Mouse (Mus musculus) hindbrain, embryonic 11.5 days (tissue): Measurements from ENCODE around the gene Agrp. TPM values are rescaled to one million over a fixed set of nuclear protein-coding genes. Genes with fewer than 3 reads are reported as not detected.
"Not testable (repeated sequence)": the region's sequence is repeated elsewhere in the genome, so short reads cannot be mapped to it uniquely, and the experiment has no call there.

Experiments used
- ATAC-seq: fragments of 200-750 bp; cut with Nextera tagmentation; 2 replicates; pipeline ENCODE4 v1.8.0; 2017; ENCODE audit warnings: mild to moderate bottlenecking, moderate TSS enrichment, moderate library complexity; ENCODE audit not compliant: low FRiP score
- DNase-seq: peaks from one replicate; pipeline ENCODE4 v3.0.0-alpha.2; 2015; ENCODE audit warnings: low spot score
- H3K27ac ChIP-seq: fragments of 300-500 bp; sonication (generic); 2 replicates; pipeline ENCODE4 v1.5.1; 2014; ENCODE audit warnings: mild to moderate bottlenecking, low read depth, low read length
- H3K27me3 ChIP-seq: fragments of 300-500 bp; sonication (generic); 2 replicates; pipeline ENCODE4 v1.6.1; 2014; ENCODE audit warnings: mild to moderate bottlenecking, low read length, moderate library complexity, mixed read lengths; ENCODE audit not compliant: control insufficient read depth, insufficient read depth
- H3K36me3 ChIP-seq: fragments of 300-500 bp; sonication (generic); 2 replicates; pipeline ENCODE4 v1.6.1; 2014; ENCODE audit warnings: mild to moderate bottlenecking, low read length, moderate library complexity, mixed read lengths; ENCODE audit not compliant: control insufficient read depth, insufficient read depth
- H3K4me1 ChIP-seq: fragments of 300-500 bp; sonication (generic); replicated peaks from 2 replicates; pipeline ENCODE4 v1.6.1; 2014; ENCODE audit warnings: low read length, mixed read lengths; ENCODE audit not compliant: control insufficient read depth, insufficient read depth
- H3K4me2 ChIP-seq: fragments of 300-500 bp; sonication (generic); replicated peaks from 2 replicates; pipeline ENCODE4 v1.6.1; 2014; ENCODE audit warnings: mild to moderate bottlenecking, low read depth, low read length
- H3K4me3 ChIP-seq: fragments of 300-500 bp; sonication (generic); 2 replicates; pipeline ENCODE4 v1.5.1; 2014; ENCODE audit warnings: low read depth, low read length
- H3K9ac ChIP-seq: fragments of 300-500 bp; sonication (generic); 2 replicates; pipeline ENCODE4 v1.6.1; 2014; ENCODE audit warnings: low read depth, low read length
- H3K9me3 ChIP-seq: fragments of 300-500 bp; sonication (generic); 2 replicates; pipeline ENCODE4 v1.6.1; 2016; ENCODE audit warnings: low read length; ENCODE audit not compliant: control insufficient read depth
- WGBS: fragments of 180-500 bp; shearing (Covaris S2); extraction: QIAGEN DNeasy Blood & Tissue Kit; methylation state at CpG from one replicate; pipeline ENCODE4 v1.1.7; 2014; 5-methylcytosine and 5-hydroxymethylcytosine counted together
- polyA plus RNA-seq: library from polyadenylated mRNA; unstranded; fragments of >200 nt; fragmentation: Nextera tagmentation; extraction: Ambion mirVana; gene quantifications from 2 replicates; pipeline ENCODE4 v1.2.1, GENCODE M21; 2014

The Agrp gene
- polyA plus RNA-seq, 1 experiment from 2014 or later = 0.68 TPM

DNA sequence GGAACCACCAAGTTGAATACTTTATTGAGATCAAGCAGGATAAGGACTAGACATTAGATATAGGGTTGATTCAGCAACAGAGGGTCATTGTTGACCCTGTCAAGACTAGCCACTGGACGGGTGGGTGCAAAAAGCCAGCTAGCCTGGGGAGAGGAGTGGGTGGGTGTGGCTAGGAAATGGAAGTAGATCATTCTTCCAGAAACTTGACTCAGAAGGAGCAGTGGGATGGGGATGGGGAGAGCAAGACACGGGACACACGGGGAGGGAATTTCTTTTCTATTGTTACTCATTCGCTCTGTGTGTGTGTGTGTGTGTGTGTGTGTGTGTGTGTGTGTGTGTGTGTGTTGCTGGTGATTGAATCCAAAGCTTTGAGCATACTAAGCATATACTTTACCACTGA is 27.4 kb downstream of the Agrp start:
- 71% methylated on average over 4 of the region's 4 CpGs for WGBS

GRCm38 (mm10) chr8:105609355-105609754 is 27.8 kb downstream of the Agrp start:
- Histone ChIP-seq H3K9me3 (no peaks in the 10 kb centered on the region), H3K27me3 (peaks cover 14% of the 10 kb centered on the region), H3K4me3 (no peak overlapping the region), H3K27ac (no peak overlapping the region), H3K4me1 (peaks cover 5% of the 10 kb centered on the region; the same call in 1 of the 2 replicates), H3K9ac (no peak overlapping the region), H3K36me3 (no peaks in the 10 kb centered on the region), H3K4me2 (no peak overlapping the region)
- DNase-seq (no peak), ATAC-seq (no peak)
- 77% methylated on average over 2 of the region's 2 CpGs for WGBS

More for the DNA sequence above, 27.4 kb downstream of the Agrp start:
- ATAC-seq (no peak), DNase-seq (no peak)
- no peaks in the 10 kb centered on the region for H3K9me3 ChIP-seq
- no peak overlapping the region for H3K4me3 ChIP-seq
- H3K4me1 ChIP-seq = peaks cover 5% of the 10 kb centered on the region; the same call in 1 of the 2 replicates
- H3K9ac ChIP-seq = no peak overlapping the region
- no peaks in the 10 kb centered on the region for H3K36me3 ChIP-seq
- H3K4me2 ChIP-seq = no peak overlapping the region
- peaks cover 14% of the 10 kb centered on the region for H3K27me3 ChIP-seq
- H3K27ac ChIP-seq = no peak overlapping the region

GRCm38 (mm10) chr8:105607684-105608083 is 29.5 kb downstream of the Agrp start:
- Histone ChIP-seq H3K27me3 (peaks cover 7% of the 10 kb centered on the region), H3K4me1 (no peaks in the 10 kb centered on the region; the same call in 1 of the 2 replicates), H3K36me3 (no peaks in the 10 kb centered on the region), H3K4me2 (no peak overlapping the region), H3K27ac (no peak overlapping the region), H3K9ac (no peak overlapping the region), H3K9me3 (no peaks in the 10 kb centered on the region), H3K4me3 (no peak overlapping the region)
- ATAC-seq = no peak
- 35% methylated on average over 4 of the region's 4 CpGs for WGBS
- DNase-seq = peak; percentile 60

DNA sequence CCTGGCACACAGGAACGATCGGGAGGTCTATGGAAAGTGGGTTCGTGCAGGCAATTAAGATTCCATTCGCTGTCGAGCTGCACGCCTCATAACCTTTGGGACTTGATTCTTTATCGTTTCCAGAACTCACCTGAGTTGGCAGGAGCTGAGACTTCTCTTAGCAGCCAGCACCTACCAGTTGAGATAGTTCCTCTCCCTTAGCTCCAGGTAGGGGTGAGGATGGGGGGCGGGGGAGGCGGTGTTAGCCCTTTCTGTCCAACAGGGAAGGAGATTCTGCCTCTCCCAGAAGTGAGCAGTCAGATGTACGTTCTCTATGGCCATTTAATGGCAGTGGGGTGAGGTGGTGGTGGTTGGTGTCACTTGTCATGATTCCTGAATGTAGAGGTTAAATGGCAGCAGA is 30.1 kb downstream of the Agrp start:
- no peak overlapping the region for H3K27ac ChIP-seq
- peak overlapping the region; percentile 92 for H3K4me2 ChIP-seq
- DNase-seq = no peak
- H3K9me3 ChIP-seq = no peaks in the 10 kb centered on the region
- no peak overlapping the region; the same call in 1 of the 2 replicates for H3K9ac ChIP-seq
- no peaks in the 10 kb centered on the region; the same call in 1 of the 2 replicates for H3K4me1 ChIP-seq
- H3K4me3 ChIP-seq = peak overlapping the region; percentile 82
- H3K36me3 ChIP-seq = no peaks in the 10 kb centered on the region
- no peak for ATAC-seq
- WGBS = 6% methylated on average over 10 of the region's 10 CpGs
- peaks cover 2% of the 10 kb centered on the region; the same call in 1 of the 2 replicates for H3K27me3 ChIP-seq

DNA sequence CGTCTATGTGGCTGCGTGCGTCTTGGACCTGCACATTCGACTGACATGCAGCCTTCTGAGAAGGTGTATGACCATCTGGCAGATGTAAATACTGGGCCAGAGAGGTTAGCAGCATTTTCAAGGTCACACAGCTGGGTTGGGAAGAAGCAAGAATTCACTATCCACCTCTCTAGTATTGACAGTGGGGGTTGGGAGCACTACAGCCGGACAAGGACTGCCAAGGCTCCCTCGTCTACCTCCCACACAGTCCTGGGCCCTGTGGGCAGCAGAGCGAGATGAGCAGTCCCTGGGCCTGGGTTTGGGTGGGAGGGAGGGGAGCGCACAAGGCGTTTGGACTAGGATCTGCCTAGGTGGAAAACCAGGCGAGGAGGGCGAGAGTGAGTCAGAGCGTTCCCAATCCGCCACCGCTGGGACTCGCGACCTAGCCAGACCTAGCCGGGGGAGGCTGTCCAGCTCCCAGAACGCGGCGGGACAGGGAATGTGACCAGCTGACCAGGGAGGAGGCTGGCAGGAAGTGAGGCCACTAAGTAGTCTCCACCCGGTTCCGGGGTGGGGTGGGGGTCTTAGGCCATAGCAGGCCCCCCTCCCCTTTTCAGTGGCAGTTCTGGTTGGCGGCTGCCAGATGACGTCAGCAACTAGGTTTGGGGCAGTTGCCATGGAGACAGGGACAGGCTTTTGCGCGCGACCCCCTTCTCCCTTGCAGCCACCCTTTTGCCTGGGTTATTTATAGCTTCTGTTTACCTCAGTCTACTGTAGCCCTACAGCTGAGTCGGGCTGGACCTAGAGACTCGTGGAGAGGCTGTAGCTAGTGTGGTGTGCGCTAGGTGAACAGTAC is 30.8 kb downstream of the Agrp start:
- no peaks in the 10 kb centered on the region; the same call in 1 of the 2 replicates for H3K27me3 ChIP-seq
- WGBS = 1% methylated on average over 30 of the region's 30 CpGs
- ATAC-seq (peak; percentile 79), DNase-seq (peak; percentile 87)
- H3K27ac ChIP-seq = peak overlapping the region; percentile 83
- peak overlapping the region; percentile 82 for H3K4me3 ChIP-seq
- peak overlapping the region; percentile 92 for H3K4me2 ChIP-seq
- peak overlapping the region; percentile 87 for H3K9ac ChIP-seq
- no peaks in the 10 kb centered on the region for H3K9me3 ChIP-seq
- H3K4me1 ChIP-seq = no peaks in the 10 kb centered on the region; the same call in 1 of the 2 replicates
- H3K36me3 ChIP-seq = no peaks in the 10 kb centered on the region

DNA sequence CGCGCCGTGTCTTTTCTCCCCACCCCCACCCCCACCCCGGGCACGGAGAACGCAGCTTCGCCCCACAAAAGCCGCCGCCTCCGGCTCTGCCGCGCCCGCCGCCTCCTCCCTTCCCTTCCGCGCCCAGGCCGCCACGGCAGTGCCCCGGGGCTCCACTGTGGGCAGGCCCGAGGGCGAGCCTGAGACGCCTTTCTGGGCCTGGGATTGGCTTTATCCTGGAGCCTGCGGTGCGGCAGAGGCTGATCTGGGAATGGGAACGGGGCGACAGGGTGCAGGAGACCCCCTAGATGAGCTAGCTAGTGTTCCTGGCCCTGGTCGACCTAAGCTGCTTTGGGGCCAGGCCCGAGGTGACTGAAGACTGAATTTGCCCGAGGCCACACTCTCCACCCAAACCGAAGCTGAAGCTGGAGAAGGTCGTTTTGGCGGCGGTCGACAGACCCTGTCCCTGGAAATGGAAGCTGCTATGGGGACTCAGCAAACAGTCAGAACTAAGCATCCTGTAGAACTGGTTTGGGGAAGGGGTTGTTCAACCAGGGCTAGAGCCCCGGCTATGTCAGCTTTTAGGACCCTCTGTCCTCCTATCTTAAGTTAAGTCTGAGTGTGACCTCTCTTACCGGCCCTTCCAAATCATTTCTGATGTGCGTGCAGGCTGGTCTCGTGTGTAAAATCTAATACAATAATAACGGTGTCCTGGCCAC is 31.6 kb downstream of the Agrp start:
- peak overlapping the region; percentile 92 for H3K4me2 ChIP-seq
- no peaks in the 10 kb centered on the region for H3K27me3 ChIP-seq
- H3K27ac ChIP-seq = peak overlapping the region; percentile 83
- H3K36me3 ChIP-seq = no peaks in the 10 kb centered on the region
- 2% methylated on average over 25 of the region's 39 CpGs for WGBS
- peak overlapping the region; percentile 82 for H3K4me3 ChIP-seq
- H3K4me1 ChIP-seq = no peaks in the 10 kb centered on the region; the same call in 1 of the 2 replicates
- peak; percentile 65 for DNase-seq
- H3K9ac ChIP-seq = peak overlapping the region; percentile 87
- no peaks in the 10 kb centered on the region for H3K9me3 ChIP-seq
- peak; percentile 26 for ATAC-seq

- no peaks in the 10 kb centered on the region; the same call in 1 of the 2 replicates for H3K4me1 ChIP-seq
- H3K9ac ChIP-seq = peak within 1 kb of the TSS; percentile 87
- H3K36me3 ChIP-seq = no peaks in the 10 kb centered on the region
- peak; percentile 72 for ATAC-seq
- DNase-seq = peak; percentile 87
- peak within 1 kb of the TSS; percentile 83 for H3K27ac ChIP-seq
- 2% methylated on average over 30 of the region's 42 CpGs for WGBS
- peak within 1 kb of the TSS; percentile 92 for H3K4me2 ChIP-seq
- H3K4me3 ChIP-seq = peak within 1 kb of the TSS; percentile 82
- no peaks in the 10 kb centered on the region for H3K27me3 ChIP-seq
- no peaks in the 10 kb centered on the region for H3K9me3 ChIP-seq
Observed at GRCm38 (mm10) chr8:105604804-105605381, 32.3 kb downstream of the Agrp start, which contains the start of gene Ripor1. Gene Ripor1 (plus strand): TSS chr8:105605255.

DNA sequence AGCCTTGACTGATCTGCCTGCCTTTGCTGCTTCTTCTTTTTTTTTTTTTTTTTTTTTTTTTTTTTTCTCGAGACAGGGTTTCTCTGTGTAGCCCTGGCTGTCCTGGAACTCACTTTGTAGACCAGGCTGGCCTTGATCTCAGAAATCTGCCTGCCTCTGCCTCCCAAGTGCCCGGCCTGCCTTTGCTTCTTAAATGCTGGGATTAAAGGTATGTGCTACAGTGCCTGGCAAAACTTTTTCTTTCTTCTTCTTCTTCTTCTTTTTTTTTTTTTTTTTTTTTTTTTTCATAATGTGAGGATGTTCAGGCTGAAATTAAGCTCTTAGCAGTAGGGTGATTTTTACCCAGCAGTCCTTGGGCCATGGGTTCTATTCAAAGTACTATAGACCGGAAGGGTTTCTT is 34.7 kb downstream of the Agrp start:
- not testable (repeated sequence) for DNase-seq, H3K9me3 ChIP-seq, H3K27ac ChIP-seq, H3K4me2 ChIP-seq, H3K9ac ChIP-seq, H3K27me3 ChIP-seq, ATAC-seq, H3K4me1 ChIP-seq, H3K36me3 ChIP-seq, H3K4me3 ChIP-seq
- 68% methylated on average over 3 of the region's 3 CpGs for WGBS
